Mouse (Mus musculus) embryonic facial prominence, embryonic 13.5 days (tissue): ENCODE data around the gene Vmn2r11. TPM values are rescaled to one million over a fixed set of nuclear protein-coding genes. Genes with fewer than 3 reads are reported as not detected.
"Not testable (repeated sequence)": the region's sequence is repeated elsewhere in the genome, so short reads cannot be mapped to it uniquely, and the experiment has no call there.

Experiments
- ATAC-seq: fragments of 200-750 bp; cut with Nextera tagmentation; 2 replicates; pipeline ENCODE4 v1.8.0; 2017; ENCODE audit warnings: low read depth; ENCODE audit not compliant: insufficient number of reproducible peaks, insufficient read depth, low FRiP score, low TSS enrichment
- H3K27ac ChIP-seq: fragments of 300-500 bp; sonication (generic); 2 replicates; pipeline ENCODE4 v1.5.1; 2015; ENCODE audit warnings: moderate library complexity, mild to moderate bottlenecking, inconsistent platforms
- H3K27me3 ChIP-seq: fragments of 300-500 bp; sonication (generic); 2 replicates; pipeline ENCODE4 v1.6.1; 2015; ENCODE audit warnings: mild to moderate bottlenecking, inconsistent platforms
- H3K36me3 ChIP-seq: fragments of 300-500 bp; sonication (generic); 2 replicates; pipeline ENCODE4 v1.6.1; 2015; ENCODE audit warnings: mild to moderate bottlenecking, inconsistent platforms
- H3K4me1 ChIP-seq: fragments of 300-500 bp; sonication (generic); 2 replicates; pipeline ENCODE4 v1.6.1; 2015; ENCODE audit warnings: inconsistent platforms
- H3K4me2 ChIP-seq: fragments of 300-500 bp; sonication (generic); 2 replicates; pipeline ENCODE4 v1.6.1; 2015; ENCODE audit warnings: moderate library complexity, mild to moderate bottlenecking, inconsistent platforms
- H3K4me3 ChIP-seq: fragments of 300-500 bp; sonication (generic); 2 replicates; pipeline ENCODE4 v1.5.1; 2015; ENCODE audit warnings: mild to moderate bottlenecking, inconsistent platforms
- H3K9ac ChIP-seq: fragments of 300-500 bp; sonication (generic); 2 replicates; pipeline ENCODE4 v1.6.1; 2015; ENCODE audit warnings: mild to moderate bottlenecking, inconsistent platforms
- H3K9me3 ChIP-seq: fragments of 300-500 bp; sonication (generic); 2 replicates; pipeline ENCODE4 v1.6.1; 2016; ENCODE audit warnings: inconsistent platforms
- WGBS: fragments of 180-500 bp; shearing (Covaris S2); methylation state at CpG from one replicate; pipeline ENCODE4 v1.1.7; 2015; ENCODE audit warnings: mixed read lengths; 5-methylcytosine and 5-hydroxymethylcytosine counted together
- polyA plus RNA-seq: library from polyadenylated mRNA; unstranded; fragments of >200 nt; fragmentation: Nextera tagmentation; extraction: Ambion mirVana; gene quantifications from 2 replicates; pipeline ENCODE4 v1.2.1, GENCODE M21; 2015

Vmn2r11 gene
- not detected in 2 replicates for polyA plus RNA-seq

DNA sequence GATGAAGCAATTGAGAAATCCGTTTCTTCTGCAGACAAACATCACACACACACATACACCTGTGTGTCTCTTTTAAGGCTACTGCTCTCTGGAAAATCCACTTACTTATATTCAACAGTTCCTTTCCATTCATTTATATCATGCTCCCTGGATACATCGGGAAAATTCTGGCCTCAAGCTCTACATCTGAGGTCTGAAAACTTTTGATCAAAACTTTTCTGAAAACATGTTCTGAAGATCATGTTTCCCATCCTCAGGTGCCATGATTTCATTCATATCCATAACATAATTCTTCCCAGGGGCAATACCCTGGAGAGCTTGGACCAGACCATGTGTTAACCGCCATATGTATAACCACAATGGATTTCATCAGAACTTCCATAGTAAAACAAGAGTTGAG, at the start of gene Vmn2r11:
Vmn2r11 (minus strand) TSS at position 101 of the 400 bp plus-strand sequence.
- not testable (repeated sequence) for H3K4me1 ChIP-seq, H3K4me2 ChIP-seq, H3K27ac ChIP-seq, H3K4me3 ChIP-seq, ATAC-seq, H3K27me3 ChIP-seq, H3K9ac ChIP-seq, H3K36me3 ChIP-seq, H3K9me3 ChIP-seq
- 84% methylated on average over 3 of the region's 3 CpGs for WGBS

DNA sequence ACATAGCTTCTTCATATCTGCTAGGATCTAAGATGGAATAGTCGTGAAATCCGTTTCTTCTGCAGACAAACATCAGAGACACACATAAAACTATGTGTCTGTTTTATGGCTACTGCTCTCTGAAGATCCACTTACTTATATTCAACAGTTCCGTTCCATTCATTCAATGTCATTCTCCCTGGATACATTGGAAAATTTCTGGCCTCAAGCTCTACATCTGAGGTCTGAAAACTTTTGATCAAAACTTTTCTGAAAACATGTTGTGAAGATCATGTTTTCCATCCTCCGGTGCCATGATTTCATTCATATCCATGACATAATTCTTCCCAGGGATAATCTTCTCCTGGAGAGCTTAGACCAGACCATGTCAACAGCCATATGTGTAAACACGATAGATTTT, 38.5 kb upstream of the Vmn2r11 start, which contains the start of gene Vmn2r12:
Vmn2r12 (minus strand) TSS at position 101 of the 400 bp plus-strand sequence.
- H3K9ac ChIP-seq, ATAC-seq, H3K4me1 ChIP-seq, H3K27me3 ChIP-seq, H3K36me3 ChIP-seq, H3K4me3 ChIP-seq, H3K9me3 ChIP-seq, H3K4me2 ChIP-seq, H3K27ac ChIP-seq: not testable (repeated sequence)
- WGBS: 79% methylated on average over 5 of the region's 5 CpGs

DNA sequence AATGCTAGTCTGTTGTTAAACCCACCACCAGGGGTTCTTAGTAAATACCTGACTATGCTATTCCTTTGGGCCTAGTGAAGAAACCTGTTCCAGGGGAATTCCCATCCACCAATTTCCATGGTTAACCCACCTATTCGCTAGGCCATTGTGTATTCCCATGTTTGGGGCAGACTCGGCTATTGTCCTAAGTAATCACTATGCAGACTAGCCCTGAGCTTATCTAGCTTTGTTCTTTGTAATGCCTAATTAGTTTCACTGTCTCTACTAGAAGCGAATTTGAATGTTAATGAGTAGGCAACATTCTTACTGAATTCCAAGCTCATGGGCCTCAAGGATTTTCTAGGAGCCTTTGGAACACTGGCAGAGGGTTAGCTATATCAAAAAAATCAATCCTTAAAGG, 37.1 kb upstream of the Vmn2r11 start:
- not testable (repeated sequence) for H3K9me3 ChIP-seq, H3K27me3 ChIP-seq, H3K9ac ChIP-seq, H3K4me3 ChIP-seq, H3K36me3 ChIP-seq, H3K4me1 ChIP-seq, ATAC-seq, H3K4me2 ChIP-seq, H3K27ac ChIP-seq
- WGBS: 79% methylated on average over 3 of the region's 3 CpGs

DNA sequence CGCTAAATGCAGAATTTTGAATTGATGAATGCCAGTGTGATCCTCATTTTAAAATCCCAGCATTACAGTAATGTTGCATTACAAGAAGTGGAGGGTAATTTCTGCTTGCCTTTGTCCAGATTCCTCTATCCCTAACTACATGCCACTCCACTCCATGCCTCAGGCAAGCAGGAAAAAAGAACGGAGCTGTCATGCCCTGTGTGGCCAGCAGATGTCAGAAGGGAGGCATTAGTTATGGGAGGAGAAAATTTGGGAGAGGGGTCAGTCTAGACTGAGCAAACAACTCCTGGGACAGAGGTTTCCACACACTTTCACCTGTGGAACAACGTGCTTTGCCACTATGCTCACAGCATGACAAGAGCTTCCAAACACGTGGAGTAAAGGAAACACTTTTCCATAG, 12.6 kb upstream of the Vmn2r11 start:
- WGBS: 51% methylated on average over 4 of the region's 4 CpGs
- H3K9me3 ChIP-seq, H3K4me2 ChIP-seq, H3K27me3 ChIP-seq, ATAC-seq, H3K9ac ChIP-seq, H3K36me3 ChIP-seq, H3K4me1 ChIP-seq, H3K4me3 ChIP-seq, H3K27ac ChIP-seq: not testable (repeated sequence)

DNA sequence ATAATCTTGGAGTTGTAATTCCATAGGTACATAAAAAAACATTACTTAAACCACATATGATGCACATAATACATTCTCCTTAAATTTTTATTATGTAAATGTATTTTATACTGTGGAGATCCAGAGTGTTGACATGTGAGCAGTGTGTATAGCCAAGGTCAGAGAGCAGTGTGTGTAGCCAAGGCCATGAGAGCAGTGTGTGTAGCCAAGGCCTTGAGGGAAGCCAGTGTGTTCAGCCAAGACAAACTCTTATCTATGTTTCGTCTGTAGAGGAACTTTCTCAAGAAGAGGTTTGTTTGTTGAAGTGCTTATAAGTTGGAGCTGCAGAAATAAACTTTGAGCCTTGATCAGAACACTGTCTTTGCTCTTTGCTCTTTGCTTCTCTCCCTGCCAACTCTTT, 4.1 kb downstream of the Vmn2r11 start:
- ATAC-seq: no peak
- H3K27me3 ChIP-seq: no peaks in the 10 kb centered on the region
- H3K4me3 ChIP-seq: no peak overlapping the region
- 70% methylated on average over 1 of the region's 1 CpGs for WGBS
- no peak overlapping the region for H3K4me2 ChIP-seq
- no peak overlapping the region for H3K27ac ChIP-seq
- H3K4me1 ChIP-seq: no peaks in the 10 kb centered on the region
- peaks cover 8% of the 10 kb centered on the region for H3K9me3 ChIP-seq
- no peak overlapping the region for H3K9ac ChIP-seq
- no peaks in the 10 kb centered on the region for H3K36me3 ChIP-seq

DNA sequence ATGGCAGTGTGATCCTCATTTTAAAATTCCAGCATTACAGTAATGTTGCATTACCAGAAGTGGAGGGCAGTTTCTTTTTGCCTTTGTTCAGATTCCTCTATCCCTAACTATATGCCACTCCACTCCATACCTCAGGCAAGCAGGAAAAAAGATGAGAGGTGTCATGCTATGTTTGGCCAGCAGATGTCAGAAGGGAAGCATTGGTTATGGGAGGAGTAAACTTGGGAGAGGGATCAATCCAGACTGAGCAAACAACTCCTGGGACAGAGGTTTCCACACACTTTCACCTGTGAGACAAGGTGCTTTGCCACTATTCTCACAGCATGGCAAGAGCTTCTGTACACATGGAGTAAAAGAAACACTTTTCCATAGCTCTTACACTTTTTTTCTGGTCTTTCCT, 26.8 kb downstream of the Vmn2r11 start:
- Histone ChIP-seq H3K4me1 (no peaks in the 10 kb centered on the region), H3K27me3 (no peaks in the 10 kb centered on the region), H3K9ac (no peak overlapping the region), H3K27ac (no peak overlapping the region), H3K36me3 (no peaks in the 10 kb centered on the region), H3K4me2 (no peak overlapping the region), H3K9me3 (peaks cover 9% of the 10 kb centered on the region; the same call in 1 of the 2 replicates), H3K4me3 (no peak overlapping the region)
- no peak for ATAC-seq

DNA sequence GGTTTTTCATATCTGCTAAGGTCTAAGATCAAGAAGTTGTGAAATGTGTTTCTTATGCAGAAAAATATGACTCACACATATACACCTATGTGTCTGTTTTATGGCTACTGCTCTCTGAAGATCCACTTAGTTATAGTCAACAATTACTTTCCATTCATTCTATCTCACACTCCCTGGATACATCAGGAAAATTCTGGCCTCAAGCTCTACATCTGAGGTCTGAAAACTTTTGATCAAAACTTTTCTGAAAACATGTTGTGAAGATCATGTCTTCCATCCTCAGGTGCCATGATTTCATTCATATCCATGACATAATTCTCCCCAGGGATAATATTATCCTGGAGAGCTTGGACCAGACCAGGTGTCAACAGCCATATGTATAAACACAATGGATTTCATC, 52.9 kb downstream of the Vmn2r11 start, which contains the start of gene Vmn2r10:
Vmn2r10 (minus strand) TSS at position 101 of the 400 bp plus-strand sequence.
- H3K4me2 ChIP-seq, ATAC-seq, H3K36me3 ChIP-seq, H3K27me3 ChIP-seq, H3K27ac ChIP-seq, H3K9me3 ChIP-seq, H3K4me3 ChIP-seq, H3K4me1 ChIP-seq, H3K9ac ChIP-seq: not testable (repeated sequence)

Other genes starting within 250 kb of the Vmn2r11 start
- not detected in 2 replicates for gene Vmn2r9, start 207.0 kb downstream of the Vmn2r11 start, polyA plus RNA-seq
- not detected in 2 replicates for gene Vmn2r10, start 53.0 kb downstream of the Vmn2r11 start, polyA plus RNA-seq
- gene Vmn2r12, start 38.4 kb upstream of the Vmn2r11 start, polyA plus RNA-seq: not detected in 2 replicates
- not detected in 2 replicates for gene Vmn2r13, start 132.6 kb upstream of the Vmn2r11 start, polyA plus RNA-seq
- gene Vmn2r14, start 165.1 kb upstream of the Vmn2r11 start, polyA plus RNA-seq: not detected in 2 replicates
- not detected in 2 replicates for gene Vmn2r15, start 238.1 kb upstream of the Vmn2r11 start, polyA plus RNA-seq